Mouse (Mus musculus): ENCODE measurements around the gene Thoc5. TPM values are rescaled to one million over a fixed set of nuclear protein-coding genes. Genes with fewer than 3 reads are reported as not detected.
A peak's percentile ranks its signal among the peaks of the same experiment; 100 is the strongest.

Gene Thoc5
- polyA plus RNA-seq, 1 experiment from 2014 or later, result 57.9 TPM

DNA sequence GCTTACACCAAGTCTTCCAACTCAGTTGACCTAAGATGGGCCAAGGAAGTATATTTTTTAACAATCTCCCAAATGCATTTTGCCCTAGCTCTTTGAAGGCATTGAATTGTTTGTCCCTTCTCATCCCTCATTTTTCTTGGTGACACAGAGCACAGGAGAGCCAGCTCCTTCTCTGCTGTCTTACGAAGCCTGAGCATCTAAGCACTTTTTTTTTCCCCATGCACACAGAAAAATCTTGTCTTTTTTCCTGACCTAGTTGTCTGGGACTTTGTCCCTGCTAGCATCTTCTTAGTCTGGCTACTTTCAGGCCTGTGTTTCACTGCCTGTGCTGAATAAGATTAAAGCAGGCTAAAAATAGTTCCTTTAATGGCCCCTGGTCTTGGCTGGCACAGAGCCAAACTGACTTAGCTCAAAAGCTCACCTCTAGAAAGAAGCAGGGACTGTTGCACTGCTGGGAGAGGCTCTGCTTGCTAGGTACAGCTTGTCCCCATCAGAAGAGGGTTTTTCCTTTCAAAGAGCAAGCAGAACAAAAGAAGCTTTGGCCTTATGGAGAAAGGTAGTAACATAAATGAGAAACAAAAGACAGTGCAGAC, 36.0 kb downstream of the Thoc5 start:
- no peak for DNase-seq (ENCODE audit: low spot score)
- 94% methylated on average over 1 of the region's 1 CpGs for WGBS
- Histone ChIP-seq H3K9me3 (replicated peaks) (no peaks in the 10 kb centered on the region), H3K4me3 (no peak overlapping the region), H3K36me3 (peaks cover 56% of the 10 kb centered on the region), H3K4me1 (no peaks in the 10 kb centered on the region), H3K27ac (replicated peaks) (no peak overlapping the region), H3K27me3 (ENCODE audit: low read depth, poor library complexity, severe bottlenecking) (no peaks in the 10 kb centered on the region)

DNA sequence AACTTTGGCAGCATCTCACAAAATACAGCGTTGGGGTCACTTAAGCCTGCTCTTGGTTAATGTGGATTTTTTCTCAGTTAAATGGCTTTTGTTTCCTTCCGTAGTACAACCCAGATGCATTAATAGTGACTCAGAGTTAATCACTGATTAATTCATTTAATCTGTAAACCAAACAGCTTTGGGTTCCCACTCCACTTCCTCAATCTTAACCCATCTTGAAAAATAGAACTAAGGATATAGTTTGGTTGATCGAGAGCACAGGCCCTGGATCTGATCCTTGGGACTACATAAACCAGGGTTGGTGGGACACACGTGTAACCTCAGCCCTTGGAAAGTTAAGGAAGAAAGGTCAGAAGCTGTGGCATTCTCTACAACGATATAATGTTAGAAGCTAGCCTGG, 41.1 kb downstream of the Thoc5 start:
- Histone ChIP-seq H3K27ac (replicated peaks) (no peak overlapping the region), H3K27me3 (ENCODE audit: low read depth, poor library complexity, severe bottlenecking) (no peaks in the 10 kb centered on the region), H3K4me1 (no peaks in the 10 kb centered on the region), H3K9me3 (replicated peaks) (no peaks in the 10 kb centered on the region), H3K36me3 (peaks cover 5% of the 10 kb centered on the region; the same call in 1 of the 2 replicates), H3K4me3 (no peak overlapping the region)
- DNase-seq (ENCODE audit: low spot score), result no peak
- WGBS, result 80% methylated on average over 5 of the region's 5 CpGs

DNA sequence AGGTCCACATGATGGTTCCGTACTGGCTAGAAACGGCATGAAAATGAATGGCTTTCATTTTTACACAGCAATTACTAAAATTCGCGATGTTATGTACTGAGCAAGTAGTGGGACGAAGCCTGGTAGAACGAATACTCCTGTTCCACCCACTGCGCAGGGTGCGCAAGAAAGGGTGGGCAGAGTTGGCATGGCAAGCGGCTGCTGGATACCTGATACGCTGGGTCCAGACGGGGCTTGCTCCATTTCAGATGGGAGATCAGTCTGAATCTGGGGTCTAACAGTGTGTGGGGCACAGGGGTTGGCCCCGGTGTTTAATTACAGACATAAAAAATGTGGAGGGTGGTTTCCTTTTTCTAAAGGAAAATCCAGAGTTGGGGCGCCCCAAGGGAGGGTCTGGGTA, 51.4 kb downstream of the Thoc5 start:
- no peak overlapping the region for H3K27ac ChIP-seq (replicated peaks)
- H3K27me3 ChIP-seq (ENCODE audit: low read depth, poor library complexity, severe bottlenecking), result peaks cover 80% of the 10 kb centered on the region
- H3K36me3 ChIP-seq, result no peaks in the 10 kb centered on the region
- peak overlapping the region; percentile 64 for H3K4me3 ChIP-seq
- WGBS, result 47% methylated on average over 13 of the region's 13 CpGs
- H3K9me3 ChIP-seq (replicated peaks), result 0 out of 2 replicates have a peak, but pooled peaks cover 5% of the 10 kb centered on the region
- H3K4me1 ChIP-seq, result peaks cover 29% of the 10 kb centered on the region
- no peak for DNase-seq (ENCODE audit: low spot score)

DNA sequence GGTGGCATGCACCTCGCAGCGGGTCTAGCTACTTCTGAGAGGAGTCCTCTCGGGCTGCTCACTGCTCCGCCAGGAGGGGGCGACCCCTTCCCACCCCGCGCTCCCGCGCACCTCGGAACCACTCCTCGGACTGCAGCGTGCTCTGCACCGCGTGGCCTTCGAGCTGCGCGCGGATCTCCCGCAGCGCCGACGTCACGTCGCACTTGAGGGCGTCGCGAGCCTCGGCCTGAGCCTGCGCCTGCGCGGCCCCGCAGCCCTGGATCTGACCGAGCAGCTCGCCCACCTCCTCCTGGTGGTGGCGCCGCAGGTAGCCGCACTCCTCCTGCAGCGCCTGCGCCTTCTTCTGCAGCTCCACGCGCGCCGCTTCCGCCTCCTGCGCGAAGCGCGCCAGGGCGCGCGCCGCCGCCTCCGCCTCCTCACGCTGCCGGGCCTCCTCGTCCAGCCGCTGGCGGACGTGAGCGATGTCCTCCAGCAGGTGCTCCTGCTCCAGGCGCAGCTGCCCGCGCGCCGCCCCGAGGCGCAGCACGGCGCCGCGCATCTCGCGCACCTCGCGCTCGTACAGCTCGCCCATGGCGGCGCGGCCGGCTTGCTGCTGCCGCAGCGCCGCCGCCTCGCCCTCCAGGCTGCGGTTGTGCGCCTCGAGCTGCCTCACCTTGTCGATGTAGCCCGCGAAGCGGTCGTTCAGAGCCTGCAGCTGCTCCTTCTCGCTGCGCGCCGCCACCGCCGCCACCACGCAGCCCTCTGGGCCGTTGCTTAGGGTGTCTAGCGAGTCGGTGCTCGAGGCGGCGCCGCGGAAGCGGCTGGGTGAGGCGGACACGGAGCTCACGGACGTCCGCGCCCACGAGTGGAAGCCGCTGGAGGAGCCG, 52.1 kb downstream of the Thoc5 start:
- H3K27ac ChIP-seq (replicated peaks), result peak overlapping the region; percentile 70
- under 1% methylated on average over 117 of the region's 120 CpGs for WGBS

DNA sequence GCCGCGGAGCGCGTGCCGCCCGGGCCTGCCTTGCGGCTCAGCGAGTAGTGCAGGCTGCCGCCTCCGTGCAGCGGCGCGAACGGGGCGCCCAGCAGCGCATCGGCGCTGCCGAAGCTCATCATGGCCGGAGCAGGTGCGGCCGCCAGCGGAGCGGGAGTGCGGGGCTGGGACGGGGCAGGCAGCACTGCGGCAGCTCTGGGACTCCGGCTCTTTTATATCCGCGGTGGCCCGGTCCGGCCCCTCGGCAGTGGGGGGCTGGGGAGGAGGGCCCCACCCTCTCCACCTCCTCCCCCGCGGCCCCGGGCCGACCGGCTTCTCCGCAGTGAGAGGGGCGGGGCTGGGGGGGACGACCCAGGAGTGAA, 52.7 kb downstream of the Thoc5 start, which contains the start of gene Nefh:
Gene Nefh, minus strand, starts transcription at position 252 of the 362 bp plus-strand sequence.
- under 1% methylated on average over 40 of the region's 41 CpGs for WGBS
- Histone ChIP-seq H3K9me3 (replicated peaks) (0 out of 2 replicates have a peak, but pooled peaks cover 5% of the 10 kb centered on the region), H3K27me3 (ENCODE audit: low read depth, poor library complexity, severe bottlenecking) (peaks cover 92% of the 10 kb centered on the region), H3K4me1 (peaks cover 29% of the 10 kb centered on the region), H3K4me3 (peak within 1 kb of the TSS; percentile 64), H3K36me3 (no peaks in the 10 kb centered on the region), H3K27ac (replicated peaks) (peak within 1 kb of the TSS; percentile 70)
- DNase-seq (ENCODE audit: low spot score), result peak; percentile 30

More for the DNA sequence above, 52.1 kb downstream of the Thoc5 start:
- H3K4me1 ChIP-seq, result peaks cover 29% of the 10 kb centered on the region
- H3K36me3 ChIP-seq, result no peaks in the 10 kb centered on the region
- H3K4me3 ChIP-seq, result peak overlapping the region; percentile 64
- DNase-seq (ENCODE audit: low spot score), result peak; percentile 57
- H3K27me3 ChIP-seq (ENCODE audit: low read depth, poor library complexity, severe bottlenecking), result peaks cover 86% of the 10 kb centered on the region
- 0 out of 2 replicates have a peak, but pooled peaks cover 5% of the 10 kb centered on the region for H3K9me3 ChIP-seq (replicated peaks)

DNA sequence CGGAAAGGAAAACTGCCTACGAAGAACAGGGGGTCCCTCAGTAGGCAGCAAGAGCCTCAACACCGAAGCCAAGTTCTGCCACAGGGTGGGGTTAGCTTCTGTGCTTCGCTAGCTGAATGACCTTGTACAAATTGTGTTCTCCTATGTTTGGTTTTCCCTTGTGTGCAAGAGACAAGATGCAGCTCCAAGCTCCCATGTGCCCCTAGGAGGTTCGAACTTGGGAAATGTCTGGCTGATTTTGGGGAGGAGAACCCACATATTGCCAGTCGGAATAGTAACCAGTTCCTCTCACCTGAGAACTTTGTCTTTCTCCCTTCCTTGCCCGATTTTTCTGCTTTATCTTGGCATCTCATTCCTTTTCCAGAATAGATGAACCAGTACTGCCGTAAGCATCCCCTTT, 53.7 kb downstream of the Thoc5 start:
- 33% methylated on average over 8 of the region's 8 CpGs for WGBS

DNA sequence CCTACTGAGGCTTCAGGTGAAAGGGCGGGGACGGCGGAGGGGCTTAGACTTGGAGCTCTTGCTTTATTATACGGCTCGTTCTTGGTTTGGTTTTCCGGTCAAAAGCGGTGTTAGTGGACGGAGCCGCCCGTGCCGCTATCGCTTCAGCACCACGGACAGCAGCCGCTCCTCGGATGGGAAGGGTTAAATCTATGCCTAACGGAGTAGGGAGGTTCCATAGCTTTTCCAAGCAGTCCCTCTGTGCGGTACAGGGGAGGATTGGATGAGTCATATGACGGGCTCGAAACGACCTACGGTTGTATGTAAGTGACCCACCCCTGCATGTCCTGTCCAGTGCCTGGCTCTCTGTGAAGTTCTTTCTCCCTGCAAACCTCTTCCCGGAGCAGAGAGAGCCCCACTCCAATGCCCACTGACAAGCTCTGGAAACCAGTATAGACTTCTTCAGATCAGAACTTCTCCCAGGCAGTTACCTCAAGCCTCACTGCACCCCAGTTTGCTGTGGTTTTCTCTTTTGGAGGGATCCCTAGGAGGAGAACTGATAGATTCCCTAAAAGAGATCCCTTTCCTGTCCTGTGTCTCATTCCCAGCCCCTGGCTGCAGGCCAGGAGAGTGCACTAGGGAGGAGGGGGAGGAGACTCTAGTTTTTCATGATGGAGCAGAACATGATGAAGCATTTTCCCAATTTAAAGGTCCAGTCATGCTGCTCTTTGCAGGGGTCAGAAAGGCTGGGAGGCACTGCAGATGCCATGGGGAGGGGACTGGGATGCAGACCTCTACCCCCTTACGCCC, 54.3 kb downstream of the Thoc5 start:
- WGBS, result 6% methylated on average over 23 of the region's 23 CpGs
- H3K4me3 ChIP-seq, result no peak overlapping the region
- H3K27me3 ChIP-seq (ENCODE audit: low read depth, poor library complexity, severe bottlenecking), result peaks cover 99% of the 10 kb centered on the region
- H3K4me1 ChIP-seq, result peaks cover 41% of the 10 kb centered on the region
- H3K36me3 ChIP-seq, result no peaks in the 10 kb centered on the region
- H3K27ac ChIP-seq (replicated peaks), result no peak overlapping the region
- peak; percentile 82 for DNase-seq (ENCODE audit: low spot score)
- 0 out of 2 replicates have a peak, but pooled peaks cover 5% of the 10 kb centered on the region for H3K9me3 ChIP-seq (replicated peaks)

More for the DNA sequence above, 53.7 kb downstream of the Thoc5 start:
- no peaks in the 10 kb centered on the region for H3K36me3 ChIP-seq
- no peak overlapping the region for H3K4me3 ChIP-seq
- H3K4me1 ChIP-seq, result peaks cover 35% of the 10 kb centered on the region
- no peak for DNase-seq (ENCODE audit: low spot score)
- H3K27ac ChIP-seq (replicated peaks), result no peak overlapping the region
- H3K27me3 ChIP-seq (ENCODE audit: low read depth, poor library complexity, severe bottlenecking), result peaks cover 100% of the 10 kb centered on the region
- 0 out of 2 replicates have a peak, but pooled peaks cover 5% of the 10 kb centered on the region for H3K9me3 ChIP-seq (replicated peaks)

DNA sequence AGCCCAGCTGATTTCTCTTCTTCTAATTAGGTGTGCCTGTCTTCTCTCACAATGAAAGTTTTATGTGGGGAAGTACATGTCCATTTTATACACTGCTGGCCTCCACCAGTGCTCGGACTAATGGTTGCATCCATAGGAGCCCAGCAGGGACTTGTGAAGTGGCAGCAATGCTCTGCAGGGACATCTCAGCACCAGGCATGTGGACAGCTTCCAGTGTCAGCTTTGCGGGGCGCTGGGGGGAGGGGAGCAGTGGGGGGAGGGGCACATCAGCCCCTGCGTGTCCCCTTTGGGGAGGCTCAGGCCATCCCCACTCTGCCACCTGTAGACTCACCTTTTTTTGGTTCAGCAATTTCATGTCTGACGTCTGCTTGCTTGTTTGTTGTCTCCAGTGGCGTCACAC, 58.3 kb downstream of the Thoc5 start:
- no peak for DNase-seq (ENCODE audit: low spot score)
- no peaks in the 10 kb centered on the region for H3K36me3 ChIP-seq
- under 1% methylated on average over 6 of the region's 6 CpGs for WGBS
- no peak overlapping the region for H3K27ac ChIP-seq (replicated peaks)
- H3K9me3 ChIP-seq (replicated peaks), result no peaks in the 10 kb centered on the region
- H3K4me3 ChIP-seq, result peak overlapping the region; percentile 20; the same call in 1 of the 2 replicates
- peaks cover 60% of the 10 kb centered on the region for H3K27me3 ChIP-seq (ENCODE audit: low read depth, poor library complexity, severe bottlenecking)
- H3K4me1 ChIP-seq, result peaks cover 21% of the 10 kb centered on the region

DNA sequence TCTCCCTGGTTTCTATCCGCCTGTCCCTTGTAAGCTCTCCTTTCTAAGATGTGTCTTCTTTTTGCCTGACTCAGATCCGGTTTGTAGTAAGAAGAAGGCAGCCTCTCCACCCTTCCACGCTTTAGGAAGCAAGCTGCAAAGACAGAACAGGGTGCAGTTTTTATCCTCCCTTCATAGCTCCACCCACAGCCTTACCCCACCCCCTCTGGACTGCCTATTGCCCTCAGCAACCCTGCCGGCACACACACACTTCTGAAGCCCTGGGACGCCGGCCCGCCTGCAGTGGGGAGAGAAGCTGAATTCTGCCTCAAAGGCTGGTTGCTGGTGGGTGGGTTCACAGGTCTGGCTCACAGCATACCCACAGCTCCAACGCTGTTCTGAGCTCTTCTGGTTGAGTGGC, 58.8 kb downstream of the Thoc5 start:
- no peak for DNase-seq (ENCODE audit: low spot score)
- H3K36me3 ChIP-seq, result no peaks in the 10 kb centered on the region
- H3K27me3 ChIP-seq (ENCODE audit: low read depth, poor library complexity, severe bottlenecking), result peaks cover 54% of the 10 kb centered on the region
- H3K4me3 ChIP-seq, result peak overlapping the region; percentile 20
- no peak overlapping the region for H3K27ac ChIP-seq (replicated peaks)
- WGBS, result 2% methylated on average over 8 of the region's 8 CpGs
- H3K9me3 ChIP-seq (replicated peaks), result no peaks in the 10 kb centered on the region
- peaks cover 19% of the 10 kb centered on the region for H3K4me1 ChIP-seq

DNA sequence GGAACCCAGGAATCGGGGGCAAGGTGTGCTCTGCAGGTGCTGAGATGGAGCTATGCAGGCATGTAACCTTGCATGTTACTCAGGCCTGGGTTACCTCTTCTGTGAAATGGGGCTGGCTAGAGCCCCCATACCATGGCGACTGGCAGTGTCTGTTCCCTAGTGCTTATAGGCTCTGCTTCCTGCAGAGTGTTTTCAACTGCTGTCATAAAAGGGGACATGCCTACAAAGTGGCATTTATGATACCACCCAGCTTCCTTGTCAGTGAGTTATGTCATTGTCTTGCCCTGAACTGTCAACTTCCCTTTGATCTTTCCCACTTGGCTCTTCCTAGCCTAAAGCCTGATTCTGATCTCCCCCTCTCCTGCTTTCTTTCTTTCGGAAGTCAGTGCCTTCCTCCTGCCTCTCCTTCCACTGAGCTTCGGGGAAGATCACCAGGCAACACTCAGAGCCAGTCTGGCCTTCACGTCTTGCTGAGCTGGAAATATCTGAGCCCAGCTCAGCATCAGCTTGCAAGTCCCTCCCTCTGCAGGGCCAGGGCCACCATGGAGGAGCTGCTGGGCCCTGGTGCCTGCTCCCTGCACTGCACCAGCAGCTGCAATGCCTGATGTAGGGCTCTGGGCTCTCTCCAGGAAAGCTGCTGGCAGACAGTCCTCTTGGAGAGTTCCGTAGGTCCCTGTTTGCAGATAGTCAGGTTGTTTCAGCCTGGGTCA, 68.1 kb downstream of the Thoc5 start:
- no peak overlapping the region for H3K4me3 ChIP-seq
- no peaks in the 10 kb centered on the region for H3K36me3 ChIP-seq
- H3K27me3 ChIP-seq (ENCODE audit: low read depth, poor library complexity, severe bottlenecking), result no peaks in the 10 kb centered on the region
- no peak overlapping the region for H3K27ac ChIP-seq (replicated peaks)
- 0 out of 2 replicates have a peak, but pooled peaks cover 9% of the 10 kb centered on the region for H3K4me1 ChIP-seq
- no peaks in the 10 kb centered on the region for H3K9me3 ChIP-seq (replicated peaks)
- WGBS, result 61% methylated on average over 6 of the region's 6 CpGs
- no peak for DNase-seq (ENCODE audit: low spot score)

DNA sequence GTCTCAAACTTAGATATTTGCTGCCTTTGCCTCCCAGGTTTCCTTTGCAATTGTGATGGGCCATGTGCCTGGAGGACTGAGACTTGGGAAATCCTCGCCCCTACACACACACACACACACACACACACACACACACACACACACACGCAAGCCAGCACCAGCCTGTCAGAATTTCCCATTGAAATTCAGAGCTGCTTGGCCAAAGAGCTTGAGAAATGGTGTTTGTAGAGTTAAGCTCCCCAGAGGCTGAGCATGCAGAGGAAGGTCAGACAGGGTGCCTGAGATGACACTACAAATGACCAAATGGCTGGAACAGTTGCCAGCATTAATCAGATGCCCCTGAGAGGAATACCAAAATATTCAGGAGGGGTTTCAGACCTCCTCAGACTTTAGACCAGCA, 71.2 kb downstream of the Thoc5 start:
- Histone ChIP-seq H3K4me3 (no peak overlapping the region), H3K27me3 (ENCODE audit: low read depth, poor library complexity, severe bottlenecking) (no peaks in the 10 kb centered on the region), H3K9me3 (replicated peaks) (no peaks in the 10 kb centered on the region), H3K36me3 (no peaks in the 10 kb centered on the region), H3K27ac (replicated peaks) (no peak overlapping the region), H3K4me1 (0 out of 2 replicates have a peak, but pooled peaks cover 9% of the 10 kb centered on the region)
- no peak for DNase-seq (ENCODE audit: low spot score)
- WGBS, result 57% methylated on average over 2 of the region's 2 CpGs

DNA sequence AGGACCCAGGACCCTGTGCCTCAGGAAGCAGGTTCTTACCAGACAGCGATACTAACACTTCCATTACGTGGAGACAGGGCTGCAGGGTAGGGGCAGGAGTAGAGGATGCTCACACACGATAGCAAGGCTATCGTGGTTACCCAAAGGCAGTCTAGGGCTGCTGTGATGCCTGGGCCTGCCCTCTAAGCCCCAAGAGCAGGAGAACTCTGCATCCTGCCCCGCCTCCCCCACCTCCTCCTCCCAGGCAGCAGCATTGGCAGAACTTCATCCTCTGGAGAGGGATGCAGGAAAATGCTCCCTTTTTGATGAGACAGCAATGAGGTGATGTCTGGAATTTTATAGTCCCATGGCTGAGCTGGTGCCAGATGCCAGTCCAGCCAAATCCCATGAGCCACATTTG, 71.8 kb downstream of the Thoc5 start:
- Histone ChIP-seq H3K27ac (replicated peaks) (no peak overlapping the region), H3K4me3 (no peak overlapping the region), H3K9me3 (replicated peaks) (no peaks in the 10 kb centered on the region), H3K36me3 (no peaks in the 10 kb centered on the region), H3K4me1 (0 out of 2 replicates have a peak, but pooled peaks cover 9% of the 10 kb centered on the region), H3K27me3 (ENCODE audit: low read depth, poor library complexity, severe bottlenecking) (no peaks in the 10 kb centered on the region)
- no peak for DNase-seq (ENCODE audit: low spot score)
- WGBS, result 57% methylated on average over 5 of the region's 5 CpGs

Data from midbrain, embryonic 10.5 days (tissue).